Mouse (Mus musculus) kidney, adult 18-20 months (tissue): ENCODE measurements around the gene Defb29.

Source experiments
- DNase-seq: peaks from one replicate; pipeline ENCODE4 v3.0.0; 2021

Defb29 gene

GRCm38 (mm10) chr2:152500204-152500862 is 39.6 kb downstream of the Defb29 start:
- DNase-seq = no peak

GRCm38 (mm10) chr2:152498020-152498419 is 41.9 kb downstream of the Defb29 start:
- DNase-seq = no peak

- DNase-seq = no peak
Measured at GRCm38 (mm10) chr2:152493151-152493550, 46.7 kb downstream of the Defb29 start.

GRCm38 (mm10) chr2:152490038-152490437 is 49.9 kb downstream of the Defb29 start, which contains the start of gene Defb22:
Gene Defb22 (minus strand): TSS chr2:152490138.
- no peak for DNase-seq
